Mouse (Mus musculus) CD4-positive, CD25-positive, alpha-beta regulatory T cell, adult 2 months (primary cell): ENCODE results near the gene Serpina10.
"Not testable (repeated sequence)": the region's sequence is repeated elsewhere in the genome, so short reads cannot be mapped to it uniquely, and the experiment has no call there.

Experiments used
- DNase-seq: peaks from one replicate; pipeline ENCODE4 v3.0.0-alpha.2; 2012; ENCODE audit warnings: low read depth, low spot score

Gene Serpina10

DNA sequence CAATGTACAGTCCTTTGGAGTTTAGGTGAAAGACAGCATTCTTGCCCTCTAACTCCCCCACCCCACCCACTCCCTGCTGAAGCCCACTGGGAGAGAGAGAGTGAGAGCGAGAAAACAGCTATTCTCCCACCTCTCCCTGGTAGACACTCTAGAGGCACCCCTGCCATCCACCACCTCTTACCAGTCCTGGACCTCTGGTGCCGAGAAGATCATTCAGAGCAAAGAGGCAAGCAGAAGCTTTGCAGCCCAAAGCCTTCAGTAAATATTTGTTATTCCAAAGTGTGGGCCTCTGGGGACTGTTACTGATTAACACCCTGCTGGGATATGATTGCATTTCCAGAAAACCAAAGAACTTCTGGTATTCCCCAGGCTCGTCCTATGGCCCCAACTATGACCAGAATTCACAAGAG is at the start of gene Serpina10:
Serpina10 (minus strand) TSS at position 242 of the 410 bp plus-strand sequence.
- DNase-seq: no peak

- not testable (repeated sequence) for DNase-seq
Observed at GRCm38 (mm10) chr12:103679853-103680252, 48.6 kb upstream of the Serpina10 start.

DNA sequence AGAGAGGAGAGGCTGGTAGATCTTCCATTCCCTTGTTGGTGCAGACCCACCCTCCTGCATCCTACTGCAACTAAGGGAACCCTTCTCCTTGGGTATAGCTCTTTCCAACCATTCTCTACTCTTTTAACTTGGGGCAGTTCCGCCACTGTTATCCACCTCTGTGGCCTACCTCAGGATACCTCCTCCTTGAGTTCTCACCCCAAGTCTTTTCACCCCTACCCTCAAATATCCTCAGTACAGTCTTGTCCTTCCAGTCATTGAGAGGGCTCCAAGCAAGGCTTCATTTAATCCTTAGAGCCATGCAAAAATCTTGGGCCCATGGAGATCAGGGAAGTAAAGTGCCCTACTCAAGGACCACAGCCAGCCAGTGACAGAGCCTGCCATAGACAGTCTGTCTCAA is 44.8 kb upstream of the Serpina10 start, which contains the start of gene Serpina16:
Serpina16 (minus strand) TSS at position 101 of the 400 bp plus-strand sequence.
- no peak for DNase-seq

DNA sequence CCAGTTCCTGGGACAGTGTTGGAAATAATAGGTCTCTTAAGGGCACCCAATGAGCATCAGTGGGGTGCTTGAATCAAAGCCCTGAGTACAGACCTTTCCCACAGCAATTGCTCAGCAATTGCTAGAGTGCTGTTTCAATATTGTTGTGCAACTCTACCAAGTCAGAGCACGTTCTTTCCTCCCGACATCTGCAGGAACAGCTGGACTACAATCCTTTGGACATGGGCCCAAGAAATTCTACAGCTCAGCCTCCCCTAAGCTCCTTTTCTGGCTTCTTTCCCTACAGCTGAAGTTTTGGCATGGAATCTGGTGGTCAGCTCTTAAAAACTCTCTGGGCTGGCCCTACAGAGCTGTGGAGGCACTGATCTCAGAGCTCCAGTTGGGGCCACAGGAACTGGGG is 41.9 kb upstream of the Serpina10 start:
- DNase-seq: no peak

- DNase-seq: no peak
Observed at GRCm38 (mm10) chr12:103671483-103671882, 40.2 kb upstream of the Serpina10 start.

DNA sequence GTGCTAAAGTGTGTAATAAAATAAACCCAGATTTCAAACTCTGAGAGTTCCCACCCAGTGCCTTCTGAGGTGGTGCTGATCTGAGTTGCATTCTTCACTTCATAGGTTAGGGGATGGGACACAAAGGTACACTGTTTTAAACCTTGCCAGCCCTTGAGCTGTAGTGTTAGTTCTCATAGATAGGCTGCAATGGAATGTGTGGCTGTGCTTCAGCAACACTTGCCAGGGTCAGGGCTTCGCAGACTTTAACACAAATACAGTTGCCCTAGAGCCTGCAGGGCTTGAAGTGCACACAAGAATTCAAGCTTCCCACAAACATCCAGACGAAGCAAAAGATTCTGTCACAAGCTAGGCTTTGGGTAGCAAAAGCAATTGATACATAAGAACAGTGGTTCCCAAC is 39.7 kb upstream of the Serpina10 start:
- no peak for DNase-seq

DNA sequence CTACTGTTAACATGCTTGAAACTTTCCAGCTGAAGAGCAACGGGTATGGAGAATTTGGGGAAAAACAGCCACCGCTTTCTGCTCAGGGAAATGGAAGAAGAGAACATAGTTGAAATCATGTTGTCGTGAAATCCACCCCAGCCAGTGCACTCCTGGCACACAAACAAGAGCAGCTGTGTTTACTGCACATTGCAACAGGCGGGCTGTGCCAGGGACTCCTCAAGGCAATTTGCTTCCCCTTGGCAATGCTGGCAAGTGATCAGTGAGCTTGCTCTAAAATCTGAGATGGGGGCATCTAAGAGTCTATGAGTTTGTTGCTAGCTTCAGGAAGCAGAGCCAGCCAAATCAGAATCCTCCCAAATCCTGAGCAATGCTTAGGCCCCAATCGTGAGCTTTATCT is 39.1 kb upstream of the Serpina10 start:
- DNase-seq: no peak

GRCm38 (mm10) chr12:103665286-103665685 is 34.0 kb upstream of the Serpina10 start:
- no peak for DNase-seq

DNA sequence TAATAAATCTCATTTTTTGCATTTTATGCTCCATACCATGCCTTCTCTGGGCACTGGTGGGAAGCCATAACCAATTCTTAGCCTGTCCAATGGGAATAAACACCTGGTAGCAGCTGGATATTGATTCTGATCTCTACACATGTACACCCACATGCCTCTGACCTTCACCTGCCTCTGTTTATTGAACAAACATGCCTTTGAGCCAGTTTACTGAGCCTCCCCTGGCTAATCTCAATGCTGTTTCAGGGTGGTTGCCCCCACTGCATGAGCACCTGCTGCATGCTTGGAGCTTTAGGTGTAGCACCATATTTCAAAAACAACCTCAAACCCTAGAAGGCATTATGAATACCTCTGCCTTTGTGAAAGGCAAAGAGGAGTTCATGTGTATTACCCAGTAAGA is 30.8 kb upstream of the Serpina10 start:
- not testable (repeated sequence) for DNase-seq

DNA sequence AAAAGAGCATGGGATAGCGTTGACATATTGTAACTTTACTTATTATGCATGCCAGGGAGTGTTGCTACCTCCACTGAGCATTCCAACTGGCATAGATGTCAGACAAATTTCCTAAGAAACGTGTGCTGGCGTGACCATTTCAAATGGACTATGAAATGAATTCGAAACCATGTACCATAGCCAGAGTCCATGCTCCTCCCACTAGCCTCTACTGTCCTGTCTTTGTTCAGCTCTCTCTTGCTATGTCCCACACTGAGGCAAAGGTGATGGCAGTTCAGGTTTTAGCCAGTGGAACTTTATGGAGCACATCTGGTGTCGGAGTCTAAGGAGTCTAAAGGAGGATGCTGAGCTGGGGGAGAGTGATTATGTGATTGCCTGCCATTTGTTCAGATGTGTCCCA is 28.8 kb upstream of the Serpina10 start:
- no peak for DNase-seq

DNA sequence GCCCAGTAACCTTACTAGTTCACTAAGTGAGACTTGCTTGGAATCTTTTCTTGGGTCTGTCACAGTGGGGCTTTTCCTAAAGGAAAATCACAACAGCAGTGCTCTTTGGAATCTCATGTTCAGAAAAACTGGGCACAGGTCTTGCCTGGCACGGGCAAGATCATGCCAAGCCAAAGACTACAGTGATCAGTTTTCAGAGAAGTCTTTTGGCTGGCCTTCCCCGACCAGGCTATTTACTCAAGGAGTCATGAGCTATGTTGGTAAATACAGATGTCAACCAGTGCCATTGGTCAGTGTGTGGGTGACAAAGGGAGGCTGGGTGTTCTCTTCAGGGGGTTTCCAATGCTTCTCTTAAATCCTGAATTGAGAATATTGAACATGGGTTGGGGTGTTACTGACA is 27.9 kb upstream of the Serpina10 start:
- no peak for DNase-seq

DNA sequence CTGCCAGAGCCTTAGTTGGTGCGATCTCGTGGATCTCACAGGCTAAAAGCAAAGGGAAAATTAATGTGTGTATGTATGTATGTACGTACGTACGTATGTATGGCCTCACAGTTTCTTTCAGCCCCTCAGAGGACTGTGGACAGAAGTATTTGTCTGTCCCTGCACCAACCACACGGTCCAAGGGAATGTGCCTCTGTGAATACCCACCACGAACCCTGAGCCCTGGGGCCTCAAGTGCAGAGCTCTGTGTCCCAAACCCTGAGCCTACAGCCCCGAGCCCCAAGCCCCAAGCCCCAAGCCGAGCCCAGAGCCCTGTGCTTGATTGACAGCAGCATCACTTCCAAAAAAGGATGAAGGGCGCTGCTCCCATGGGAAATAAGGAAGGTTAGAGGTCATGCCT is 26.7 kb upstream of the Serpina10 start:
- no peak for DNase-seq

DNA sequence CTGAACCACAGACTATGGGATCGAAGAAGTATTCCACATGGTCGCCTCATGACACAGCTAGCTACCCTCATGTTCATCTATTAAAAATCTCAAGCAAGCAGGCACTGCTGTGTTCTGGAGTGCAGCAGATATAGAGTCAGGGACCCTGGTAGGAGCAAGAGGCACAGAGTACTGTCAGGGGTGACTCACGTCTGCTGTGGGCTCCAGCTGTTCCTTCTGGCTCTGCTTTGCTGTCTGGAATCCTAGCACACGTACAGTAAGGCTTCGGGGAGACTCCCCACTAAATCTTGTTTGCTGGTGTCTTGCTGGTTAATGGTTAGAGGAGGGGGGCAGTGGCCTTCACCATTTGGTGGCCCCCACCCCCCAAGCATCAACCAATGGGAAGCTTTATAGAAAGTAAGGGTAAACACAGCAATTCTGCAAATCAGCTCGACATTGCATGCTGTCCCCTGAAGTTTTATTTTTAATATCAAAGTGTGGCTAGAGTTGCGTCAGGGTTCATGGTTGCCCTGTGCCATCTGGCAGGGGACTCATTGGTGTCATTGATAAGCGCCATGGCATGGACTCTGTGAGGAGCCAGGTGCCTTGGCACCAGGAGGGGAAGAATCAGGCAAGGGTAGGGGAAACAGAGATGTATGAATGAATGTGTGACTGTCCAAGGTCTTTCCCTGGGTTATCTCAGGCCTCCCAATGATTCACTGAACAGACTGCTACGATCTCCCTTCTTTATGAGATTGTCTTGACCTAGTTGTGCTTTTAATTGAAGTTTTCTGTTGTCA is 25.8 kb upstream of the Serpina10 start, which contains the start of gene Serpina6:
Serpina6 (minus strand) TSS at position 365 of the 779 bp plus-strand sequence.
- no peak for DNase-seq

GRCm38 (mm10) chr12:103655123-103656044 is 24.1 kb upstream of the Serpina10 start:
- DNase-seq: no peak

DNA sequence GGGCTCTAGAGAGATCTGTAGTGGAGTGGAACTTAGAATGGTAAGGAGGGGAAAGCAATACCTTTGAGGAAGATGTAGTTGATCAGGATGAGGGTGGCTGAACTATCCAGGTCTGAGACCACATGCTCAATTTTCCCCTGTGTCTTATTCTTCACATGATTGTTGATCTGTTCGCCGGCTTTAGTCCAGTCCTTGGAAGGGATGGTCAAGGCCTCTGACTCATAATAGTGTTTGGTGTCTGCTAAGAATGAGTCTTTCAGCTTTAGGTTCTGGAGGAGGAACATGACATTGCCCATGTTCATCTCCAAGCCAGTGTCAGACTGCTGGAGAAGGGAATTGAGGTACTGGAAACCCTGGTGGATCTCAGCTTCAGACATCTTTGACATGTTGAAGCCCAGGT is 22.6 kb upstream of the Serpina10 start:
- no peak for DNase-seq

DNA sequence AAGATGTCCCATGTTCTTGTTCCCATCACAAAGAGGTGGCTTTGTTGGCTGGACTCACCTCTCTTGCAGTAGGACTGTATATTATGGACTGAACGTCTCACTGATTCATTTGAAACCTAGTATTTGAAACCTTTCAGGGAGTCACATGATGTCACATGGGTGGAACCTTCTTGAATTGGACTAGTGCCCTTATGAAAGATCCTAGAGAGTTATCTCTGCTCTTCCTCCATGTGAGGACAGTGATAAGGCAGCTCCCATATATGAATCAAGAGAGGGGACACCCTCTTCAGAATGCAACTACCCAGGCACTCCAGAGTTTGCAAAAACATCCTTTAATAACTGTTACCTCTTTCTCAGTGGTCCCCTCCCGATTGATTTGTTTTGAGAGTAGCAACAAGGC is 15.1 kb upstream of the Serpina10 start:
- DNase-seq: no peak

- DNase-seq: no peak
Observed at GRCm38 (mm10) chr12:103644601-103645000, 13.4 kb upstream of the Serpina10 start.

DNA sequence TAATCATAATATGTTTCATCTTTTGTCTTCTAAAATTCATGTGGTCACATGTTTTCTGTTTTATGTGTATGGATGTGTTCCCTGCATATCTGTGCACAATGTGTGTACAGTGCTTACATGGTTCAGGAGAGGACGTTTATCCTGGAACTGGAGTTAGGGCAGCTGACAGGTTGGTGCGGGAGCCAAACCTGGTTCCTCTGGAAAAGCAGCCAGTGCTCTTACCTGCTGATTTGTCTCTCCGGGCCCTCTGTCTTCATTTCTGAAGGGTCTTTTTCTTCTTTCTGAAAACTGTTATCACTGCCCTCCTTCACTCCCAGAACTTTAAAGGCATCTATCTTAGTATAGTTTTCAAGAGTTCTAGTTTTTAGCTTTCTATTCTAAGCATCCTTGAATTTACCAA is 12.6 kb upstream of the Serpina10 start:
- DNase-seq: no peak

- peak; percentile 55 for DNase-seq
Observed at GRCm38 (mm10) chr12:103643336-103643735, 12.1 kb upstream of the Serpina10 start.

DNA sequence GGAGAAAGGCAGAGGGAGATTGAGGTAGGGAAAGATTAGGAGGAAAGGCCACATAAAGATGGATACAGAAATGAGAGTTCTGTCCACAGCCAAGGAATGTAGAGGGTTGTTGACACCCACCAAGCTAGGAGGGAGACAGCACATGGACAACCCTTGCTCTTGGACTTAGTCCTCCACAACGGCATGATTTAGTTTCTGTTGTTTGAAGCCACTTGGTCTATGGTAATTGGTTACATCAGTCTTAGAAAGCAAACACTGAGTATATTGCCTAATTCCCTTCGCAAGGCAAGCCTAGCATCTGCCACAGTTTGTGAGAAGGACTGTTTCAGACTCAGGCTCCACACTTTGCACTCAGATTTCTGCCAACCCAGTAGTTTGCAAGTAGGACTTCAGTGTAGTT is 4.6 kb upstream of the Serpina10 start:
- DNase-seq: no peak

DNA sequence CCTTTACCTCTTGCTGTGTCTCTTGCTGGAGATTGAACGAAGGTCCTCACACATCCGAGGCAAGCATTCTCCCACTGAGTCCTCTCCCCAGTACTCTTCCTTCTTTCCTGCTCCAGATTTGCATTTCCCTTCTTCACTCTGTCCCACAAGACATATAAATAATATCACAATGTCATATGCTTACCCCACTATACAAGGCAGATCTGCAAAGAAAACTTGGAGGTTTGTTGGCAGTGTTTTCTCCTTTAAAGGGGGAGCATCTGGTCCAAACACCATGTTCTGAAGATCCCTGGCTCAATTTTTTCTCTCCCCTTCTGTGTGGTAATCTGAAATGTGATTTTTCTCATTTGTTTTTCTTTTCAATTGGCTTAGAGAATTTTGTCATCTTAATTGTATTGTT is 3.2 kb upstream of the Serpina10 start:
- DNase-seq: no peak

DNA sequence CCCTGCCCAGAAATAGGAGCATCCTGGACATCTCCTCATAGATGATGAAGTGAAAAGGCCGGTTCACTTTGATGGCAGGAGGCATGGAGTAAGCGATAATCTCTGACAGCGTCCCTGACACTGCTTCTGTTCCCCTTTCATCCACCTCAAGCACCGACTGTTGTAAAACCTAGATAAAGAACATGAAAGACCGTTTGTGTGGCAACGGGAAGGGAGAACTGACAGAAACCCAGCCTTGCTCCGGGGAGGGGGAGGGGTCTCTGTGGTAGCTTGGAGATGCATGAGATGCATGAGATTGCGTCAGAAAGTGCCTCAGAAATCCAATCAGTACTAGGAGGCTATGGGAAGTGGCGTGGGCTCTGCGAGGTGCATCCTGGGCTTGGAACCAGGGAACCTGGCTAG is 14.4 kb downstream of the Serpina10 start:
- no peak for DNase-seq
